Mouse (Mus musculus): ENCODE measurements around the gene Ncoa3.

DNA sequence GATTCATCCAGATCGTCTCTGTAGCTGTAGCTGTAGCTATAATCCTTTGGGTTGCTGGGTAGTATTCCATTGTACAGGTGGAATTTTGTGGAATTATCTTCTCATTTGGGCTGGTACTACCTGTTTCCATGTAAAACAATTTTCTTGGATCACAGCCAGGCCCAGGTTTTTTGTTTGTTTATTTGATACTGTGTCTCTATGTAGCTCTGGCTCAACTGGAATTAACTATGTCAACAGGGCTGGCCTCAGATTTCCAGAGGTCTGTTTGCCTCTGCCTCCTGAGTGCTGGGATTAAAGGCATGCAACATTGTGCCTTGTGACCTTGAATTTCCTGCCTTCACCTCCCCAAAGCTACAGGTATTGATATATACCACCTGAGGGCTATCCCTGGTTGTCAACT lies 18.1 kb upstream of the Ncoa3 start:
- TF ChIP-seq POLR2A (IDR thresholded peaks at IDR 0.05; ENCODE audit: borderline replicate concordance, control insufficient read depth, low read depth, low read length) (no peak), CTCF (IDR thresholded peaks at IDR 0.05; ENCODE audit: control insufficient read depth, insufficient read depth, low read length) (no peak)
